Mouse (Mus musculus) embryonic facial prominence, embryonic 12.5 days (tissue): ENCODE data around the gene Cd38. TPM values are rescaled to one million over a fixed set of nuclear protein-coding genes. Genes with fewer than 3 reads are reported as not detected.
"Not testable (repeated sequence)": the region's sequence is repeated elsewhere in the genome, so short reads cannot be mapped to it uniquely, and the experiment has no call there.

ENCODE experiments used
- ATAC-seq: fragments of 200-750 bp; cut with Nextera tagmentation; 2 replicates; pipeline ENCODE4 v1.8.0; 2017; ENCODE audit not compliant: insufficient number of reproducible peaks, insufficient read depth, low FRiP score, low TSS enrichment
- H3K27ac ChIP-seq: fragments of 300-500 bp; sonication (generic); 2 replicates; pipeline ENCODE4 v1.5.1; 2016; ENCODE audit warnings: mild to moderate bottlenecking
- H3K27me3 ChIP-seq: fragments of 300-500 bp; sonication (generic); 2 replicates; pipeline ENCODE4 v1.6.1; 2016; ENCODE audit warnings: mild to moderate bottlenecking, moderate library complexity
- H3K36me3 ChIP-seq: fragments of 300-500 bp; sonication (generic); 2 replicates; pipeline ENCODE4 v1.6.1; 2016; ENCODE audit warnings: mild to moderate bottlenecking
- H3K4me1 ChIP-seq: fragments of 300-500 bp; sonication (generic); 2 replicates; pipeline ENCODE4 v1.6.1; 2016
- H3K4me2 ChIP-seq: fragments of 300-500 bp; sonication (generic); replicated peaks from 2 replicates; pipeline ENCODE4 v1.6.1; 2016; ENCODE audit warnings: mild to moderate bottlenecking, moderate library complexity
- H3K4me3 ChIP-seq: fragments of 300-500 bp; sonication (generic); 2 replicates; pipeline ENCODE4 v1.5.1; 2016; ENCODE audit warnings: mild to moderate bottlenecking
- H3K9ac ChIP-seq: fragments of 300-500 bp; sonication (generic); 2 replicates; pipeline ENCODE4 v1.6.1; 2016; ENCODE audit warnings: mild to moderate bottlenecking, moderate library complexity
- H3K9me3 ChIP-seq: fragments of 300-500 bp; sonication (generic); 2 replicates; pipeline ENCODE4 v1.6.1; 2016; ENCODE audit warnings: mild to moderate bottlenecking, moderate library complexity
- WGBS: fragments of 180-500 bp; shearing (Covaris S2); methylation state at CpG from one replicate; pipeline ENCODE4 v1.1.7; 2016; 5-methylcytosine and 5-hydroxymethylcytosine counted together
- polyA plus RNA-seq: library from polyadenylated mRNA; unstranded; fragments of >200 nt; fragmentation: Nextera tagmentation; extraction: Ambion mirVana; gene quantifications from 2 replicates; pipeline ENCODE4 v1.2.1, GENCODE M21; 2016

Cd38 gene
- polyA plus RNA-seq, 1 experiment from 2014 or later: 9.5 TPM

GRCm38 (mm10) chr5:43904685-43905084 lies 36.3 kb downstream of the Cd38 start:
- H3K9me3 ChIP-seq: no peaks in the 10 kb centered on the region
- no peak for ATAC-seq
- H3K36me3 ChIP-seq: no peaks in the 10 kb centered on the region
- no peaks in the 10 kb centered on the region for H3K27me3 ChIP-seq
- no peak overlapping the region for H3K4me3 ChIP-seq
- no peak overlapping the region for H3K9ac ChIP-seq
- WGBS: 92% methylated on average over 3 of the region's 3 CpGs
- H3K4me2 ChIP-seq: no peak overlapping the region
- no peaks in the 10 kb centered on the region for H3K4me1 ChIP-seq
- no peak overlapping the region for H3K27ac ChIP-seq

DNA sequence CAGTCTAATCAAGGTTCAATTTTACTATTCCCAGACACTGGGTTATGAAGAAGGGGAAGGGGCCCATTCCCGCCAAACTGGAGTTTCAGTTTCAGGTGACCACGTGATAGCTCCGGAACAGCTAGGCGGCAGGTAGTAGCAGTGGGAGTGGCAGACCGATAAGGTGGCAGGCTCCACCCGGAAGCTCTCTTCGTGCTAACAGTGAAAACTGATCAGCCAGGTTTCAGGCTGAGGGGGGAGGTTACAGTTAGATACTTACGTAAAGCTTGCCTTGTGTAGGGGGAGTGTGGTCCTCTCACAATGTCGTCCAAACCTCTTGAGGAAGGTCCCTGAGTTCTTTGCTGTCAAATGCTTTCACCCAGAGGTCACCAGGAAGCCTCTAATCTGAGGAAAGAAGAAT lies 40.9 kb downstream of the Cd38 start:
- H3K4me3 ChIP-seq: no peak overlapping the region
- H3K9me3 ChIP-seq: no peaks in the 10 kb centered on the region
- WGBS: 60% methylated on average over 9 of the region's 9 CpGs
- no peak overlapping the region for H3K27ac ChIP-seq
- no peaks in the 10 kb centered on the region for H3K36me3 ChIP-seq
- H3K9ac ChIP-seq: no peak overlapping the region
- ATAC-seq: no peak
- H3K4me1 ChIP-seq: no peaks in the 10 kb centered on the region
- H3K4me2 ChIP-seq: no peak overlapping the region
- H3K27me3 ChIP-seq: no peaks in the 10 kb centered on the region

DNA sequence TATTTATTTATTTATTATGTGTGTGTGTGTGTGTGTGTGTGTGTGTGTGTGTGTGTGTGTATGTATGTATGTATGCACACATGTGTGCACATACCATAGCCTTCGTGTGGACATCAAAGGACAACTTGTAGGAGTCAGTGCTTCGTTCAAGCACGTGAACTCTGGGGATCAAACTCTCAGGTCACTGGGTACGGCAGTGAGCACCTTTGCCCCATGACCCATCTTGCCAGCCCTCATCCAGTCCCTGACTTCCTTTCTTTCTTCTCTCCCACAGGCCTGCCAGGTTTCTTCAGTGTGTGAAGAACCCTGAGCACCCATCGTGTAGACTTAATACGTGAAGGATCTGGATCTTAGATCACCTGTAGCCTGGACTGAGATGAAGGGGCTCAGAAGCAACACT lies 41.7 kb downstream of the Cd38 start:
- H3K9ac ChIP-seq: no peak overlapping the region
- H3K36me3 ChIP-seq: no peaks in the 10 kb centered on the region
- no peak for ATAC-seq
- H3K4me2 ChIP-seq: no peak overlapping the region
- 88% methylated on average over 6 of the region's 6 CpGs for WGBS
- H3K4me1 ChIP-seq: no peaks in the 10 kb centered on the region
- no peaks in the 10 kb centered on the region for H3K27me3 ChIP-seq
- H3K4me3 ChIP-seq: no peak overlapping the region
- no peaks in the 10 kb centered on the region for H3K9me3 ChIP-seq
- no peak overlapping the region for H3K27ac ChIP-seq

DNA sequence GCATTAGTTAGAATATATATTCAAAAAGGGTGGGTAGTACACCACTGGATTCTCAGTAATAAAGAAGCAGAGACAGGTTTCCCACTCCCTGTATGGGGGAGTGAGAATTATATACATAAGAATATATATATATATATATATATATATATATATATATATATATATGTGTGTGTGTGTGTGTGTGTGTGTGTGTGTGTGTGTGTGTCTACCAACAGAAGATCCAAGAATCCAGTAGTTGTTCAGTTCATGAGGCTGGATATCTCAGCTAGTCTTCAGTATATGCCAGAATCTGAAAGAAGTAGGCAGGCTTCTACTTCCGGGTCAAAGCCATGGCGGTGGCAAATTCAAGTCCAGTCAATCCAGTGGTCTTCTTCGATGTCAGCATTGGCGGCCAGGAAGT lies 44.5 kb downstream of the Cd38 start, which contains the start of gene Gm7879:
TSS of gene Gm7879 (plus strand) at position 301 of the 400 bp plus-strand sequence.
- not testable (repeated sequence) for H3K27me3 ChIP-seq, H3K4me3 ChIP-seq, H3K4me1 ChIP-seq, H3K36me3 ChIP-seq, H3K9ac ChIP-seq, ATAC-seq, H3K27ac ChIP-seq, H3K4me2 ChIP-seq, H3K9me3 ChIP-seq
- WGBS: 95% methylated on average over 4 of the region's 4 CpGs

DNA sequence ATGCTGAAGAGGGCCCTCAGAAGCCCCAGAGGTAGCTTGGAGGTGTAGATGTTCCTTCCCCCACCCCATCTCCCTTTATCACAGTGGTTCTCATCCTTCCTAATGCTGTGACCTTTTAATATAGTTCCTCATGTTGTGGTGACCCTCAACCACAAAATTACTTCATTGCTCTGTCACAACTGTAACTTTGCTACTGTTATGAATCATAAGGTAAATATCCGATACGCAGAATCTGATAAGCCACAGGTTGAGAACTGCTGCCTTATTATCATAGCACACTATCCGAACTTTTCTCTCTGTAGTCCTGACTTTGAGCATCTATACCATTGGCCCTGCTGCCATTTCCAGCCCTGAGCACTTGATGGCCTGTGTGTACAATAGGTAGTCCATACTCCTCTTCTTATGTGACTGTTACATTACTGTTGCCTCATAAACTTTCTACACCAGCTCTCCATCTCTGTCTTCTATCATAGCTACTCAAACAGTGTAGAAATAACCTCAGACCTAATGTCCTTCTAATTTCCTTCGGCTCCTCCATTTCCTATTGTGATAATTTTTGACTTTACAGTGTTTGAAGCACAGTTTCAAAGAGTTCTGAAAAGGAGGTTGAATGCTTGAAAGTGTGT lies 47.0 kb downstream of the Cd38 start:
- no peak overlapping the region for H3K4me2 ChIP-seq
- WGBS: 90% methylated on average over 4 of the region's 4 CpGs
- H3K27me3 ChIP-seq: no peaks in the 10 kb centered on the region
- no peak overlapping the region for H3K4me3 ChIP-seq
- no peak overlapping the region for H3K27ac ChIP-seq
- H3K4me1 ChIP-seq: no peaks in the 10 kb centered on the region
- no peak overlapping the region for H3K9ac ChIP-seq
- H3K36me3 ChIP-seq: no peaks in the 10 kb centered on the region
- H3K9me3 ChIP-seq: no peaks in the 10 kb centered on the region
- ATAC-seq: no peak

DNA sequence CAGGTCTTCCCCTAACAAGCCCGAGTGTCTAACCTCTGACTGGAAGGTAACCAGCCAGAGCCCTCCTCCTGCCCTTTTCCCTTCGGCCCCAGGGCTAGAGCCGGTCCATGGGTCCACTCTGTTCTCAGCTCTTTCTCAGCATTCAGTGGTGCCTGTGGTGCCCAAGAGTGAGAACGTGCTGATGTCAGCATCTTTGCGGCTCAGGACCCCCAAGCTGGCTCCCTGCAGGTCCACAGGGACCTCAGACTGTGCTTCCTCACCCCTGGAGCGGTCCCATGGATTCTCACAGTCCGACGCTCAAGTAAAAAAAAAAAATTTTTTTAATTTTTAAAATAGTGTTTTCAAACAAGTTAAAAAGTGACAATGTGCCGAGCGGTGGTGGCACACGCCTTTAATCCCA lies 53.5 kb downstream of the Cd38 start:
- Histone ChIP-seq H3K27me3 (no peaks in the 10 kb centered on the region), H3K27ac (no peak overlapping the region), H3K4me3 (no peak overlapping the region), H3K9ac (no peak overlapping the region), H3K9me3 (no peaks in the 10 kb centered on the region), H3K36me3 (no peaks in the 10 kb centered on the region), H3K4me2 (no peak overlapping the region), H3K4me1 (no peaks in the 10 kb centered on the region)
- WGBS: 83% methylated on average over 11 of the region's 11 CpGs
- no peak for ATAC-seq

DNA sequence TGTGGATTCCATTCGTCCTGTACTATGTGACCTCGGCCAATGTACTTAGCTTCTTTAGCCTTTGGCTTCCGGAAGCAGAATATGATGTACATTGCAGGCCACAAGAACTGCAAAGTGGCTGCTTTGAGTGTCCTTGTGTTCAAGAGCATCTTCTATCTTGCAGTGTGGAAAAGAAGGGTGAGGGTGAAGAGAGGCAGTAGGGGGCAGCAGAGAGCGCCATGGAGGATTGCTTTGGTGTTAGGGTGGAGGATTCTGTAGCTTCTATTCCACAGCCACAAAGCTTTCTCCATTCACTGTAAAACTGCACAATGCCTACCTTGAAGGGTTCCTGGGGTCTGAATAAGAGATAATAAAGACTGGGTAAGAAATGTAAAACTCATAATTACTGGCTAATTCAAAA lies 55.6 kb downstream of the Cd38 start:
- WGBS: 28% methylated on average over 4 of the region's 4 CpGs
- no peak overlapping the region for H3K4me2 ChIP-seq
- H3K36me3 ChIP-seq: no peaks in the 10 kb centered on the region
- no peak for ATAC-seq
- H3K4me3 ChIP-seq: no peak overlapping the region
- no peaks in the 10 kb centered on the region for H3K27me3 ChIP-seq
- no peaks in the 10 kb centered on the region for H3K9me3 ChIP-seq
- no peaks in the 10 kb centered on the region for H3K4me1 ChIP-seq
- H3K27ac ChIP-seq: no peak overlapping the region
- no peak overlapping the region for H3K9ac ChIP-seq

DNA sequence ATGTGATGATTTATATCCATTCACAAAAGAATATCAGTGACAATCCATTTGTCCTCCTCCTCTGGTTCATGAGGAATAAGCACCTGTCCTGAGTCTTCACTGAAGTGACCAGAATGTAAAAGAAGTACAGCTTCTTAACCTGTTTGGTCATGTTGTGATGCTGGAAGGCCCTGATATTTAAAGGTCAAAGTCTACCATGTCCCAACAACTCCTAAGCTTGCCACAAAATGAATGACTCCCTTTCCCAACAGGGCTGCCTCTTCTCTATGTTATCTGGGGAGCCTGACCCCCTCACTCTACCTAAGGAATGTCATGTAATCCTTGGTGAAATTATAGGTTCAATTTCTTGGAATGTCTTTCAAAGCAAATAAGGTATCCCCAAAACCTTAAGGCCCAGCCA lies 59.4 kb downstream of the Cd38 start:
- H3K9me3 ChIP-seq: no peaks in the 10 kb centered on the region
- no peak overlapping the region for H3K27ac ChIP-seq
- no peak overlapping the region for H3K4me3 ChIP-seq
- no peak for ATAC-seq
- H3K4me1 ChIP-seq: no peaks in the 10 kb centered on the region
- no peak overlapping the region for H3K9ac ChIP-seq
- no peak overlapping the region for H3K4me2 ChIP-seq
- H3K36me3 ChIP-seq: no peaks in the 10 kb centered on the region
- H3K27me3 ChIP-seq: no peaks in the 10 kb centered on the region

- no peak overlapping the region for H3K27ac ChIP-seq
- no peak overlapping the region for H3K9ac ChIP-seq
- H3K4me2 ChIP-seq: no peak overlapping the region
- H3K4me1 ChIP-seq: no peaks in the 10 kb centered on the region
- H3K36me3 ChIP-seq: no peaks in the 10 kb centered on the region
- 58% methylated on average over 2 of the region's 2 CpGs for WGBS
- H3K27me3 ChIP-seq: no peaks in the 10 kb centered on the region
- no peak overlapping the region for H3K4me3 ChIP-seq
- no peaks in the 10 kb centered on the region for H3K9me3 ChIP-seq
- ATAC-seq: no peak
These were observed 64.9 kb downstream of the Cd38 start for GRCm38 (mm10) chr5:43933269-43933668.

DNA sequence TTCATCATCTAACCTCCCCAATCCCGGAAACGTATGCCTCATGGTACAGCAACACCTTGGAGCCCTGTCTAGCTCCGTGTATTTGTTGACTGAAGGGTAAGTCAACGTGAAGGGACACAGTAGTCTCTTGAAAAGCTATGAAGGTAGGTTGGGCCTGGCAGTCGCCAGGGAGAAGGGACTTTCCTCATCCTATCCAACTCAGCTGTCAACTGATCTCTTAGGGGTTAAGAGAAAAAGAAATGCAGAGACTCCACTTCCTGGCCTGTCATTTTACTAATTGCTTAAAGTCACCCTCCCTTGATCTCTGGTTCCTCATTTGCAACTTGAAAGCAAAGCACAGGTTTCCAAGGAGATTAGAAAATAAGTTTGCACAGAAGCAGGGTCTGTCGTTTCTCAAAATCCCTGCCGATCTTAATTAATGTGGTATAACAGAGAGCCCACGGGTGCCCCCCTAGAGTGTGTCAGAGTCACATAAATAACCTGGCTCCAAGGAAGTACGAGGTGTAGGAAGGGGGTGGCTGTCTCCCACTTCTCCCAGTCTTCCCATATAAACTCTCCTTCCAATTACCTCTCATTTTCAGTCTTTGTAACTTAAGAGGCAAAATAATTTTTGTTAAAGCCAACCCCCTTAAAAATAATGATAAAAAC lies 79.1 kb downstream of the Cd38 start:
- WGBS: 27% methylated on average over 9 of the region's 9 CpGs
- no peak overlapping the region for H3K27ac ChIP-seq
- ATAC-seq: 0 out of 2 replicates have a peak, but pooled peaks have one; percentile 67
- H3K27me3 ChIP-seq: no peaks in the 10 kb centered on the region
- peak overlapping the region; percentile 67 for H3K4me2 ChIP-seq
- H3K4me1 ChIP-seq: peaks cover 20% of the 10 kb centered on the region; the same call in 1 of the 2 replicates
- peak overlapping the region; percentile 36; the same call in 1 of the 2 replicates for H3K9ac ChIP-seq
- H3K4me3 ChIP-seq: no peak overlapping the region; the same call in 1 of the 2 replicates
- no peaks in the 10 kb centered on the region for H3K9me3 ChIP-seq
- no peaks in the 10 kb centered on the region for H3K36me3 ChIP-seq

DNA sequence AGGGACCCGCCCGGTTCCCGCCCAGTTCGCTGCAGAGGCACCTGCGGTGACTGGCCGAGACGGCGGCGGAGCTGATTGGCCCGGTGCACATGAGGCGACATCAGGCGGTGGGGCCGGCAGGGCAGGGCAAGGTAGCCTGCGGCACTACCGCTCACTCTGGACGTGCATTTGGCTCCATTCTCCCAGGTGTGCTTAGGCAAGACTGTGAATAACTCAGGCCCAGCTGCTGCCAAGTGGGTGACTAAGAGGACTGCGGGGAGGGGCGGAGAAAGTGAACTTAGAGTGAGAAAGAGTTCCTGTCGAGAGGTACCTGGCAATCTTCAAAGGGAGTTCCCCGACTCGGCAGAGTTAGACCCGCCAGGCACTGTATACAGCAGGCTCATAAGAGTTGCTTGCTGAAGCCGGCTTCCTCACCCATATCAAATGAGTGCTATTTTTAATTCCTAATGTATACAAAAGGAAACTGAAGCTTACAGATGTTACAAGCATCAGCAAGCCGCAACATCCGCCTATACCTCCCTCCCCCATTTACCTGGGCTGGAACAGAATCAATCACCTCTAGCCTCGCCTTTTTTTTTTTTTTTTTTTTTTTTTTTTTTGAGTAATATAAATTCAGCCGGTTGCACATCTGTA lies 79.9 kb downstream of the Cd38 start:
- no peaks in the 10 kb centered on the region for H3K9me3 ChIP-seq
- H3K9ac ChIP-seq: peak overlapping the region; percentile 36; the same call in 1 of the 2 replicates
- no peaks in the 10 kb centered on the region for H3K36me3 ChIP-seq
- H3K4me2 ChIP-seq: peak overlapping the region; percentile 67
- WGBS: under 1% methylated on average over 27 of the region's 27 CpGs
- peak; percentile 91 for ATAC-seq
- H3K27ac ChIP-seq: no peak overlapping the region
- no peaks in the 10 kb centered on the region for H3K27me3 ChIP-seq
- H3K4me3 ChIP-seq: peak overlapping the region; percentile 28
- peaks cover 20% of the 10 kb centered on the region; the same call in 1 of the 2 replicates for H3K4me1 ChIP-seq

DNA sequence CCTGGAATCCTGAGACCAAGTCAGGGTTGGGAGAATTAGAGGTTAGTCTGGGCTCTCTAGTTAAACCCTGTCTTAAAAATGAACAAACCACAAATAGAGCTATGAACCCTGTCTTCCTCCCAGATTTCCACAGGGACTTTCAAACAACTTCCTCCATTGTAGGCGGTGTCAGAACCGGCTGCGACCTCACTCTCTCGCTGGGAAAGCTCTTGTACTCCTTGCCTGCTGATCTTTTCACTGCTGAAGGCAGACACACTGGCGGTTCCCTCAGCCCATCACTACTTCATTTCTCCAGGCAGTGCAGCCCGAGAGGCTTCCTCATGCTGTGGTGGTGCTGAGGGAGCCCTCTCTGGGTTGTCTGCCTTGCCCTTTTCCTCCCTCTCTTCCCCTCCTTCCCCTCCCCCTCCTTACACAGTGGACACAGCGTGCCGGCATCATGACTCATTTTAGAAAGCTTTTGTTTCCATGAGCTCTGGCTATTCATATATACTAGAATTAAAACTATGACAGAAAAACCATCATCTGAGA lies 80.5 kb downstream of the Cd38 start:
- Histone ChIP-seq H3K9me3 (no peaks in the 10 kb centered on the region), H3K9ac (no peak overlapping the region; the same call in 1 of the 2 replicates), H3K4me3 (no peak overlapping the region), H3K27ac (no peak overlapping the region), H3K4me1 (peaks cover 20% of the 10 kb centered on the region; the same call in 1 of the 2 replicates), H3K27me3 (no peaks in the 10 kb centered on the region), H3K4me2 (peak overlapping the region; percentile 67), H3K36me3 (no peaks in the 10 kb centered on the region)
- WGBS: 2% methylated on average over 8 of the region's 8 CpGs
- no peak for ATAC-seq
